Mouse (Mus musculus): Measurements from ENCODE around the gene Mrvi1.

DNA sequence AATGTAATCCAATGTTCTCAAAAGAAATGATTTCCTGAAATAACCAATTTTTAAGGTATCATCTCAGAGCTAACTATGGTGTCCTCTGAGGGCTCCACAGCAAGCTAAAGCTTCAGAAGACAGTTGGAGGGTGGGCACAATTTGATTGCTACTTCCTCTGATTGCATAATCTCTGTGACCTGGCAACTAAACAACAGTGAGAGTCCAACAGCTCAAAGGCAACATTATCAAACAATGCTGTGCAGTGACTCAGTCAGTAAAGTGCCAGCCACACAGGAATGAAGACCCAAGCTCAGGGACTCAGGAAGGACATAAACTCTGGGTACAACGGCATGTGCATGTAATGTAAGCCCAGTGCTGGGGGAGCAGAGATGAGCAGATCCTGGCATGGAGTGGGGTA, 149.2 kb downstream of the Mrvi1 start:
- TF ChIP-seq CTCF (conservative IDR thresholded peaks at IDR 0.05; ENCODE audit: low read length) (no peak), POU5F1 (IDR thresholded peaks at IDR 0.05; ENCODE audit: borderline replicate concordance, low read length) (no peak)

Data from E14TG2a.4 (cell line).